Mouse (Mus musculus): Measurements from ENCODE around the gene Sh3bp5.

GRCm38 (mm10) chr14:31362236-31362635 is 73.6 kb downstream of the Sh3bp5 start:
- TF ChIP-seq MAX (IDR thresholded peaks at IDR 0.05) (no peak), CTCF (IDR thresholded peaks at IDR 0.05; ENCODE audit: control insufficient read depth, insufficient read depth, insufficient read length) (no peak)
